Mouse (Mus musculus) retina, adult 2 months (tissue): Measurements from ENCODE around the gene Spon1.

Source experiments
- DNase-seq: peaks from one replicate; pipeline ENCODE4 v3.0.0-alpha.2; 2012; ENCODE audit warnings: low read depth, low spot score

The Spon1 gene

DNA sequence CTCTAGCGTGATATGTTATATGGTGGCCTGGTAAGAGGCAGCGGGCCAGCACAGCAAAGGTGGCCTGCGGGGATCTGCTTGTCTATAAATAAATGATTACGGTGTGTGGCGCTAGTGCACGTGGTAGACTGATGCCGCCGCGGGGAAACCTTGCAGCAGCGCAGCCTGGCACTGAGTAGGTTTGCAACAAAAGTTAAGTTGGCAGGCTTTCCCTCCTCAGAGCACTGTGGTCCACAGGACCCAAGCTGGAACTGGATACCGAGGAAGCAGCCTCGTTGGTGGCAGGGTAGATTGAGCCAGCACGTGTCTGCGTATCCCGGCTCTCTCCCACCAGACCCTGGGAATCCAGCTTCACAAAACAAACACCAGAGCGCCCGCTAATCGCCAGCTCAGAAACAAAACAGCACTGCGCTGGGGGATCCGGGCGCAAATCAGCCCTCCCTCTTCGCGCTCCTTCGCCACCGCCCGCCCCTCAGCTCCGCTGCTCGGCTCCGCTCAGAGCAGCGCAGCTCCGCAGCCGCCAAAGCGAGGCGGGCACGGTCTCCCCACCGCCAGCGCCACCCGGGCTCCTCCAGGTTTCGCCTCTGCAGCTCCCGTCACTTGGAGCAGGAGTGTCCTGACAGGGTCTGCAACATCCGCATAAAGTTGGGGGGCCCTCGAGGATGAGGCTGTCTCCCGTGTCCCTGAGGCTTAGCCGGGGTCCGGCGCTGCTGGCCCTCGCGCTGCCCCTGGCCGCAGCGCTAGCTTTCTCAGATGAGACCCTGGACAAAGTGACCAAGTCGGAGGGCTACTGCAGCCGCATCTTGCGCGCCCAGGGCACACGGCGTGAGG, at the start of gene Spon1:
Gene Spon1 (plus strand): TSS at position 332 of the 831 bp plus-strand sequence.
- DNase-seq = no peak

DNA sequence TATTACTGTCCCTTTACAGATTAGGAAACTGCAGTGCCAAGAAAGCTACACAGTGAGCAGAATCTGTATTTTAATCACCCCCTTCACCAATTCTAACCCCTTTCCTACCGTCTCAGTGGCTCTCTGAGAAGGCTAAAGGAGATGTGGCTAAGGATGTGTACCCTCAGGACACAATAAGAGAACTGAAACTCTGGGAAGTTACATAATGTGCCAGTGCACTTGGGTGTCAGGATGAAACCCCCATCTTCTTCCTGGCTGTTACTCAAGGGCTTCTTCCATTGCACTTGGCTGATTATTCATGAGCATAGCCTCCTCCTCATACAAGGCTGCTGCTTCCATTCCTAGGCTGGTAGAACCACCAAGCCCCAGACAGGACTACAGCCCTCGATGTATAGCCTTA, 43.8 kb upstream of the Spon1 start:
- DNase-seq = no peak

DNA sequence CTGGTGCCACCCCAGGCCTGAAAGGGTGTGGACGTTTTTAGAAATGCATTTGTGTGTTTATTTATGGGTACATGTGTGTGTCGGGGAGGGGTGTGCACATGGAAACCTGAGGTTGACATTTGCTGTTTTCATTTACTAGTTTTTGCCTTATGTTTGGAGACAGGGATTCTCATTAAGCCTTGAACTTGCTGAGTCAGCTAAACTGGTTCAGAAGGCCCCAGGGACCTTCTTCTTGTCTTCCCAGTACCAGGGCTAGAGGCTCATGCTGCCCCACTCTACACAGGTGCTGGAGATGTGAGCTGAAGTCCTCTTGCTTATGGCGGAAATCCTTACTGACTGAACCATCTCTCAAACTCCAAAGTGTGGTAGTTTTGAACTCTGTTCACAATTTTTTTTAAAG, 41.9 kb upstream of the Spon1 start:
- DNase-seq = no peak

DNA sequence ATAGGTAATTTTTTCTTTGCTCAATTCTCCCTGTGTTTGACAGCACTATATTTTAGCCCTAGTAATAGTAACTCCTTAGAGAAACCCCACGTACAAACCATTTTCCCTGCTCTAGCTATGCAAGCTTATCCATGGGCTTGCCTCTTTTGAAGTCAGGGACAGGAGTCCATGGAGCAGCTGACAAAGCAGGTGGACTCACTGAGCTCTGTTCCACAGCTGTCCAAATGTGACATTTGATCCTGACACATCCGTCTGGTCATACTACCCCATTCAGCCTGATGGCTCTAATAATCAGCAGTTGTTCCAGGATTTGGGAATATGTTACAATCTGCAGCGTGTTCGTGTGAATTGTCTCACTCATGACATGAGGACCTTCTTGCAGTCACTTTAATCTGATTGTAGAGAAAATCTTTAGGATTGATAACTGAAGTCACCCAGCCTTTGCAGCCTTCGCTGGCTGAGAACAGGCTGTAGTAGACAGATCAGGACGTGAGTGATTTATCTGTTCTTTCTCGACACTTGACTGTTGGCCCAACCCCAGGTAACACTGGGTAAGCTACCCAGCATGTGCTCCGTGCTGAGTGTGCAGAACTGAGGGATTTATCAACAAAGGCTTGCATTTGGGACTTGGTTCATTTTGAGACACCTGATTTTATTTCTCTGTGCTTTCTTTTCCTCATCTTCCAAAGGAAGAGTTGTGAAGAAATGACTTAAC, 37.6 kb upstream of the Spon1 start:
- no peak for DNase-seq

DNA sequence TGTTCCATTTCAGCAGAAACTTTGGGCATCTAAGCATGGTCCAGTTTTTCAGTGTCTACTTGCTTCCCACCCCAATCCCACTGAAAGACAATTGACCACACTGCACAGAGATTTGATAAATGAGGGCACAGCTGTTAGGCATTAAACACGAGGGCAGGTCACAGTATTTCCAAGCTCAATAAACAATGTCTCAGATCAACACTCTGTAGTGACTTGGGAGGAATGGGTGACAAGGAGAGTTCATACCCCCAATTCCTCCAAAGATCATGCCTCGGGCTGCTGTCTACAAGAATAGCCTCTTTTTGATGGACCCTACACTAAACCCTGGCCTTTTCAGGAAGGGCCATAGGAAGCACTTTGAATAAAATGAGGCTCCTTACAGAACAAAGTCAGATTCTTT, 36.9 kb upstream of the Spon1 start:
- no peak for DNase-seq

DNA sequence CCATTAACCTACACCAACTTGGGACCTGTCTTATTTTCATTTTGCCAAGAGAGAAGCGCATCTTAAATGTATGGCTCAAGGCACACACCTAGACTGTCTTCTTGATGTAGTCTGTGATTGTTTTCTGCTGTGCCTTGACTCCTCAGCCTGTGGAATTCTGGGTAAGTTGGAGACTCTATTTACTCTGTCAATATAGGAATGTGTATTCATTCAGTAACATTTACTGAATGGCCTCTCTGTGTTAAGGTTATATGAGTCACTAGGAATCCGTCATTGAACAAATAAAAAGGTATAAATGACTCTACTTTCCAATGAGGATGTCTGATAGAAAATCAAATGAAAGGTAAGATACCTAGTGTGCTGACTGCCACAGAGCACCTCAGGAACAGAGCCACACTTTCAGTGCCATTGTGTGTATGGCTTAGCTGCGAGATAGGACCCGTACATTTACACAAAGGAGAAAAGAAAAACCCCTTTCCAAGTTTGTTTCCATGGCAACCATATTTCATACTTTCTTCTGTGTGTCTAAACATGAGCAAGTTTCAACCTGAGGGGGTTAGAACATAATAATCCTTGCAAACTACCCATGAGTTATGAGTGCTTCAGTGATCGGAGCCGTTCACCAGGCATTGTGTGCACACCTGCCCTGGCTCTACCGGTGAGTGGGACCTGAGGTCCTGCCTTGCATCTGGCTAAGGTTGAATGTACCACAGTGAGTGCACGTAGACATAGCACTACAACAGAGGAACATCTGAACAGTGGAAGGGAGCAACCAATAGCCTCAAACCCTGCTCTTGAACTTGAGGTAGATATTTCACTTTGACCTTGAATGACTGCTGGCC, 35.2 kb upstream of the Spon1 start:
- DNase-seq = no peak

DNA sequence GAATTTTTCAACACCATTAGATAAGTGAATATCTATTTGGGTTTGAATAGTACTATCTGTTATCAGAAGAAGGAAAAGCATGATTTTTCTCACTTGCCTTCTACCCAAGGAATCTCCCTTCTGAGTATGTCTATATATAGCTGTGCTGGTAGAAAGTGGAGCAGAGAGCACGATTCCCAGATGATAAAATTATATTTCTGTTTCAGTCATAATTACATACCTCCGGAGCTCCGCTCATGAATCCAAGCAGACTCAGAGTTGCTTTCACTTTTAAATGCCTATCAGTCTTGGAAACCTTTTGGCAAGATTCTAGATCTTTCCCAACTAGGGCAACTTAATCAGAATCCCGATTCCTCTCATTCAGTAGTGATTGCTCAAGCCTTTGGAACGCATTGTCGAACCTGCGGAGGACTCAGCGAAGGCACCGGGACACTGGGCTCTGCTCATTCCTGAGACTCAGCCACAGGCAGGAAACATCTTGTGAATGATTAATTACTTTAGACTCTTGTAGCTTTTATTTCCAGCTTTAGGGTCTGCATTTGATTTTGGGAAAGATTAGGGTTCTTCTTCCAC, 27.9 kb upstream of the Spon1 start:
- DNase-seq = no peak

DNA sequence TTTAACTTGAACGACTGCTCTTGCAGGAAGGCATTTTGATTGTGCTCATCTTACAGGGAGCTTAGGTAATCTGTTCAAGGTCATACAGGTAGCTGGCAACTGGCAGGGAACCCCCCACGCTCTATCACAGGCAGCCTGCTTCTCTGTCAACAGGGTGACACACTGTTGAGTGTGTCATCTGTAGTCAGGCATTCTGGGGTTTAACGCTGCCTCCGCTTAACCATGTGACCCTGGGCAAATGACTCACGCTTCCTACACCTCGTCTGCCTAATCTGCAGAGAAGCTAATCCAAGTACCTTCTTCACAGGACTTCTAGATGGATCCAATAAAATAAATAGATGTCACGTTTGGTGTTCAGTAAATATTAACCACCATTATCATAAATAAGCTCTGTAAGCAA, 26.6 kb upstream of the Spon1 start:
- DNase-seq = no peak

DNA sequence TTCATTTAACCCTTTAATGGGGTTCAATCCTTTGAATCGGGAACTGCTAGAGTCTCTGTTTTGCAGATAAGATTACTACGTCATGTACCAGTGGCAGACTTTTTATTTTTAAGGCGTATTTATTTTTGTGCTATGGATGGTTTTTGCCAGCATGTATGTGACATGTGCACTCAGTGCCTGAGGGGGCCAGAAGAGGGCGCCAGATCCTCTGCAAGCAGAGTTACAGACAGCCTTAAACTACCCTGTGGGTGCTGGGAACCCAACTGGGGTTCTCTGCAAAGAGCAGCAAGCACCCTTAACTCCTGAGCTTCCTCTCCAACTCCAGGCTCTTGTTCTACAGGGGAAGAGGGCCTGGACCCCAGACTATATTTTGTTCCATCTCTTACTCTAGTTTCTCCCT, 23.2 kb upstream of the Spon1 start:
- no peak for DNase-seq

DNA sequence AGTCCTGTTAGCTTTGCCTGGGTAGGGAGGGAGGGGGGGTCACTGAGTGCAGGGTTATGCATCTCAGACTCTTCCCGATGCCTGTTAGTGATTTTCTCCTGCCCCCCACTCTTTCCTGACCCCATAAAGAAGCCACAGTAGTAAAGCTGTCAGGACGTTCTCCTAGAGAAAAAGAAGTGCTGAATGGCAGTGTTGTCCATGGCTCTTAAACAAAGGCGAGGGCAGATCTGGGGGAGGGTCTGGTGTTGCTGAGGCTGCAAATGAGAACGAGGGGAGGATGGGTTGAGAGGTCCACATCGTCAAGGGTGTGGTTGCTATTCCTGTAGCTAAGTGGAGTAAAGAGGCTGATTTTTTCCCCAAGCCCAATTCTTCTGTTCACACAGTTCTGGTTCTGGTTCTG, 21.8 kb upstream of the Spon1 start:
- DNase-seq = no peak

DNA sequence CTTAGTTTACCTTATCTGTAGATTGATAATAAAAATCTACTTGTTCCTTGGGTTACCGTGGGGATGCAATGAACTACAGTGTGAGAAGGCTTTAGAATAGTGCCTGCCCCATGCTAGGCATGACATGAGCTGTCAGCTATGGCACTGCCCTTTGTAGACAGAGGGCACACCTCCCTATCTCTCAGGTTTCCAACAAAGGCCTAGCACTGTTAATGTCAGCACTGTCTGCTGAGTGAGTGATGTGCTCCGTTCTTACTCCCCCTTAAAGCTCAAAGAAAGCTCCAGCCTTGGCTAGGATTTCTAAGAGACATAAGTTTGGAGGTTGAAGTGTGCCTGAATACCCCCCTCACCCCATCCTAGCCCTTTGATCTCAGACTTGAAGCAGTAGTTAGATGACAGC, 9.2 kb upstream of the Spon1 start:
- DNase-seq = no peak

DNA sequence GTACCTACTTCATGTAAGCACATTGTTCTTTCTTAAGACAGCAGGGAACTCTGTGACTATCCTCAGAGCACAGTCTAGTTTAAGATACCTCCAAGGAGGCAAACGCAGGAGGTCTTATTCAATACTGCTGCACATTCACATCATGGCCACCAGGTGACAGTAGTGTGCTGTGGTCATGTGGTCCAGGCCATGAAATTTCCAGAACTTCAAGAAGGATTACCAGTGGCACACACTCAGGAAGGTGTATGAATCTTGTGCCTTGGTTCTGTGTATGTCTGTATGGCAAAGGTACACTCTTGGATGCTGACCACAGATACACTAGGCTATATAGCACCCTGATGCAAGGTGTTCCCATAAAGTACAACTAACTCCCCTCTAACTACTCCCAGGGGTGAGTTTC, 6.6 kb upstream of the Spon1 start:
- no peak for DNase-seq

DNA sequence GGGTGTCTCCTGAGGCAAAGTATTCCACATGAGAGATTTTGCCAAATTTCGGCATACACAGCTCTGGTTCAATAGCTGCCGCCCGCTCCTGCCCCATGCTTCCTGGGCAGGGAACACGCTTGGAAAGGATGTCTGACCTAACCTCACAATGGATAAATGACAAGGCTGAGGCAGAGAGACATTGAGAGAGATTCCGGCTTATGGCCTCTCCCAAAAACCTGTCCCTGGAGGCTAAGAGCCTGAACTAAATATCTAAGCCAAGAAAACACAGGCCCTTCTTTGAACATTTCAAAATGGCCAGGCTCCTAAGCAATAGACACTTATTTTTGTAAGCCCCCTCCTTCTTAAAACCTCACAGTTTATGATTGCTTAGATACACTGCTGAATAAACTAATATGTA, 665 bp upstream of the Spon1 start:
- DNase-seq = no peak

DNA sequence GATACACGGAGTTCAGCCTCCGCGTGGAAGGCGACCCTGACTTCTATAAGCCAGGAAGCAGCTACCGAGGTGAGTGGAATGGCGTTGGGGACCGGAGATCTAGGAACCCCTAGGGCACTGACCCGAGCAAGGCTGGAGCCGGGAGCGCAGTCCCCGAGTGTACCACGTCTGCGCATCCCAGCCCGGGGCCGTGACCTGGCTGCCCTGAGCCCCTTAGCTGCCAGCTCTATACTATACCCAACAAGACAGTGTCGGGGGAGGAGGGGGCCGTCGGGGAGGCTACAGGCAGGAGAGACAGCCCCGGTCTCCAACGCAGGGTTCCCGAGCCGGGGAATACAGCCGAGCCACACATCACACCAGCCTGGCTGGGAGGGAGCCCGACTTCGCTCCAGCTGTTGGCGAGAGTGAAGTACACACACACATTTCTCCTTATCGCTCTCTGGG, 722 bp downstream of the Spon1 start:
- no peak for DNase-seq

DNA sequence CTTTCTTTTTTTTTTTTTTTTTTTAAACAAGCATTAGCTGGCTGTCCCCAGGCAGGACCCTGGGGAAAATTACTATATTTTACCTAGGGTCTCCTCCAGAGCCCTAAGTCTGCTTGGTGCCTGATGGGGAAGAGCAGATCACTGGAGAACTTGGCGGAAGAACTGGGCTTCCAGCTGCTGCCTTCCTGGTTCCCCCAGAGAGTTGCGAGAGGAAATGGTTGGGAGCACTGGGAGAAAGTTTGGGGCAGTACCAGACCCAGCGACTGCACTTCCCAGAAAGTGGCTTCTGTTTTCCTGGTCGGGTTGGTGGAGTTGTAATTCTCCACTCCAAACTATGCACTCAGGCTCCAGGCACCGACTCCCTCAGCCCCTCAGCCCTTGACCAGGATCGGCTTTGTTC, 1.7 kb downstream of the Spon1 start:
- no peak for DNase-seq

DNA sequence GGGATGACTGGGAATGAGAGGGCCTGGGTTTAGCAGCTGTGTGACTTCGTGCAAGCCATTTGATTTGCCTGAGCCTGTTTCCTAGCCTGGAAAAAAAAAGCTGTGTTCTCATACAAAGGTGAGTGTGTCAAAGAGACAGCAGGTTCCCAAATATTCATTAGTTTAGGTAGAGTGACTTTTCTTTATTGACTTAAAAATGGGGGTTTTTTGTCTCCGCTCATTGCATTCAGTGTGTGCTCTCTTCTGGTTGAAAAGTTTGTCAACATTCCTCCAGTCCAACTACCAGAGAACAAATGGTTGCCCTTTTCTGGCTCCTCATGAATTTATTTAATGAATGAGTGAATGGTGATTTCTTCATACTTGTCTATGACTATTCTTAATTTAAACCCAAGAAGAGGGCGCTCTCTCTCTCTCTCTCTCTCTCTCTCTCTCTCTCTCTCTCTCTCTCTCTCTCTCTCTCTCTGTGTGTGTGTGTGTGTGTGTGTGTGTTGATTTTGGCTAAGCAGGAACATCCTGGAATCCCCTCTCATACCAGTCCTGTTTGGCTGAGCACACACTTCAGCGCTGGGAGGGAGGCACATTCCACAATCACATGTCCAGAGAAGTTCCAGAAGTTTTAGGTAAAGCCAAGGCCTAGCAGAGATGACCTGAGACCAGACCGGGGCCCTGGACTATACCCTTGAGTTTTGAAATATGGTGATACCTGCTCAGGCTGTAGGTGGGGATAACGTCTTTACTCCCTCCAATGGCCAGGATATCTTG, 2.6 kb downstream of the Spon1 start:
- no peak for DNase-seq

DNA sequence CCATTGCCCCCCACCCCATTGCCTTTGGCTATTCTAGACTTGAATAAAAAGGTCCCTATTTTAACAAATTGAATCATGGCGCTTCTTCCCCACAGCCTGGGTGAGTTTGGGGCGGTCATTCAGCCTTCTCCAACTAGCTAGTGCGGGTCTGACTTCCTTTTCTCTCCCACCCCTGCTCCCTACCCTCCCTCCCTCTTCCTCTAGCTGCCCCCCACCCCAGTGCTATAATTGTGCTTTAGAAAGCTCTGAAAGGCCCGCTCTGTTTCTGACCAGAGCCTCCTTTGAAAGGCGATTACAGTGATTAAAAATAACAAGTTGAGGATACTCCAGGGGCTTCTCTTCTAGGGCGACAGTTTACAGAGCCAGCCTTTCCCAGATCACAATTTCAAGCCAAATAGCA, 3.5 kb downstream of the Spon1 start:
- no peak for DNase-seq

DNA sequence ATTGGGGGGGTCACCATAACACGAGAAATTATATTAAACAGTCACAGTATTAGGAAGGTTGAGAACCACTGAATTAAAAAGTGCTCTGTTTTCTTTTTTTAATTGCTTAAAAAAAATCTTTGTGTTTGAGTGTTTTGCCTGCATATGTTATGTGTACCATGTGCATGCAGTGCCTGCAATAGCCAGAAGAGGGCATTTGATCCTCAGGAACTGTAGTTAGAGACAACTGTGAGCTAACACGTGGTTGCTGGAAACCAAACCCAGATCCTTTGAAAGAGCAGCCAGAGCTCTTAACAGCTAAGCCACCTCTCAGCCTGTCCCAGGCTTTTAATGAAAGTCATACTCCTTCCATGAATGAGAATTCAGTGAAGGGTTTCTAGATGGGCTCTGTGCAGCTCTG, 6.3 kb downstream of the Spon1 start:
- DNase-seq = no peak

DNA sequence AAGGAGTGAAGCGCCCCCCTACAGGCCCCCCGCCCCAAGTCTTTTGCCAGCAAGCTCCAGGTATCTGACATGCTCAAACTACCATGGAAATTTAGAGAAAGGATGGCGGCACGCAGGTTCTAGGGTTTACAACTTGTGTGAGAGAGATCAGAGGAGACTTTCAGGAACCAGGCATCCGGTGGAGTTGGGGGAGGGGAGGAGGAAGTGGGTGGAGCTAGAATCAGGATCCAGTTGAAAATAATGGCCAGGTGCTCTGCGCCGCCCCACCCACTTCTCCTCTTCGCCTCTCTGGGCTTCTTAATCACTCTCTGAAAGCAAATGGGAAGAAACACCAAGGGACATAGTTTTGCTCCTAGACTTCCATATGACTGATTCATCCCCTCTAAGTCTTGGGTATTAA, 7.6 kb downstream of the Spon1 start:
- no peak for DNase-seq

DNA sequence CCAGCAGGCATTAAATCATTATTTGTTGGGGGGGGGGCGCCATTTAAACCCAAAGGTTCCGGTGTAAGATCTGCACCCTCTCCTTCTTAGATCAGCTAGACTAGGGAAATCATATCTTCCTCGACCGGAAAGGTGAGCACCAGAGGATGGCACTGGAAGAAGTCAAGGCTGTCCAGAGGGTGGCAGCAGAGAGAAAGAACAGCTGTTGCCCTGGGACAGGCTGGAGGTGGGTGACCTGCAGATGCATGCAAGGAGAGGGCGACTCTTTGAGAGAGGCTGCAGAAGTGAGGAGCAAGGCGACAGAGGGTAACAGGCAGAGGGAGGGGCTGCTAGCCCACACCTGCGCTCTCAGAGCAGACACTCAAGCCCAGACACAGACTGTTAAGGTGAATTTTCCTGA, 8.2 kb downstream of the Spon1 start:
- no peak for DNase-seq

DNA sequence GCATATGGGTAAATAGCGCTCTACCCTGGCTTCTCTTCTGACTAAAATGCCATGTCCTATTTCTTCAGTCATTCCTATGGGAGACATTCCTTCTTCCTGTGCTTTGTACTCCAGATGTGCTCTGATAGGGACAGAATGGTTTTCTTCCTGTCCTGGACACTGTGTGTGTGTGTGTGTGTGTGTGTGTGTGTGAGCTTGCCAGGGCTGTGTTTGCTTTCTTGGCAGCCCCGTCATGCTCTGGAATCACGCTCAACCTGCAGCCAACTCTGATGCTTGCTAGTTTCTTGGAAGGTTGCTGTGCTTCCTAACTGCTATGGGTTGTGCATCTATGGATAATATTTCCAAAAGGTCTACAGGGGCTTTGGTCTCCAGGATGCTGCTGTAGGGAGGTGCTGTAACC, 9.1 kb downstream of the Spon1 start:
- DNase-seq = no peak
